Mouse (Mus musculus): ENCODE measurements at regions not wholly inside any gene's neighbourhood (a gene's known extent, or its start where the extent isn't known, plus 50 kb on each side); places are given as distances from the start of the nearest gene placed in this dataset.

- TF ChIP-seq CTCF (IDR thresholded peaks at IDR 0.05; ENCODE audit: low read depth) (no peak), EP300 (IDR thresholded peaks at IDR 0.05; ENCODE audit: low read depth) (no peak)
Observed at GRCm38 (mm10) chr16:50075641-50076040, 275.3 kb downstream of the Cd47 start.
